Mouse (Mus musculus) limb, embryonic 14.5 days (tissue): ENCODE data around the gene Msi2. TPM values are rescaled to one million over a fixed set of nuclear protein-coding genes. Genes with fewer than 3 reads are reported as not detected.

Experiments used
- ATAC-seq: fragments of 200-750 bp; cut with Nextera tagmentation; 2 replicates; pipeline ENCODE4 v1.8.0; 2017; ENCODE audit warnings: low read depth, moderate number of reproducible peaks, moderate TSS enrichment; ENCODE audit not compliant: low FRiP score
- DNase-seq: peaks from one replicate; pipeline ENCODE4 v3.0.0-alpha.2; 2015; ENCODE audit warnings: low spot score
- H3K27ac ChIP-seq: fragments of 300-500 bp; sonication (generic); replicated peaks from 2 replicates; pipeline ENCODE4 v1.5.1; 2014; ENCODE audit warnings: low read depth, mild to moderate bottlenecking, low read length, moderate library complexity, mixed read lengths
- H3K27me3 ChIP-seq: fragments of 300-500 bp; sonication (generic); 2 replicates; pipeline ENCODE4 v1.6.1; 2014; ENCODE audit warnings: low read length, mixed read lengths; ENCODE audit not compliant: control insufficient read depth, insufficient read depth
- H3K36me3 ChIP-seq: fragments of 300-500 bp; sonication (generic); 2 replicates; pipeline ENCODE4 v1.6.1; 2014; ENCODE audit warnings: mild to moderate bottlenecking, low read length, moderate library complexity, mixed read lengths; ENCODE audit not compliant: control insufficient read depth, insufficient read depth
- H3K4me1 ChIP-seq: fragments of 300-500 bp; sonication (generic); 2 replicates; pipeline ENCODE4 v1.6.1; 2014; ENCODE audit warnings: antibody characterized with exemption, low read length, mixed read lengths; ENCODE audit not compliant: control insufficient read depth, insufficient read depth
- H3K4me2 ChIP-seq: fragments of 300-500 bp; sonication (generic); replicated peaks from 2 replicates; pipeline ENCODE4 v1.6.1; 2014; ENCODE audit warnings: low read depth, mild to moderate bottlenecking, low read length, moderate library complexity; ENCODE audit not compliant: severe bottlenecking
- H3K4me3 ChIP-seq: fragments of 300-500 bp; sonication (generic); replicated peaks from 2 replicates; pipeline ENCODE4 v1.5.1; 2014; ENCODE audit warnings: low read length
- H3K9ac ChIP-seq: fragments of 300-500 bp; sonication (generic); 2 replicates; pipeline ENCODE4 v1.6.1; 2014; ENCODE audit warnings: mild to moderate bottlenecking, low read depth, low read length, moderate library complexity; ENCODE audit not compliant: severe bottlenecking
- H3K9me3 ChIP-seq: fragments of 300-500 bp; sonication (generic); 2 replicates; pipeline ENCODE4 v1.6.1; 2016; ENCODE audit warnings: low read length; ENCODE audit not compliant: control insufficient read depth
- POLR2A ChIP-seq: fragments of 200-500 bp; IDR thresholded peaks from 2 replicates; pipeline ENCODE4 v1.8.0; 2012; ENCODE audit warnings: inconsistent platforms, mild to moderate bottlenecking, moderate library complexity, borderline replicate concordance; ENCODE audit not compliant: insufficient read depth, insufficient read length; ENCODE audit errors: extremely low read depth
- WGBS: fragments of 180-500 bp; shearing (Covaris S2); extraction: QIAGEN DNeasy Blood & Tissue Kit; methylation state at CpG from one replicate; pipeline ENCODE4 v1.1.7; 2014; 5-methylcytosine and 5-hydroxymethylcytosine counted together
- polyA plus RNA-seq, 2 experiments: library from polyadenylated mRNA; depleted of rRNA in 1 of 2; stranded (reverse) in 1 of 2; unstranded in 1 of 2; fragments of >200 nt; fragmentation: Nextera tagmentation in 1 of 2; extraction: Ambion mirVana in 1 of 2; gene quantifications; 2 replicates each; pipeline versions ENCODE4 v1.2.1 to v1.2.3; 2012 to 2014

The Msi2 gene
- polyA plus RNA-seq, 2 experiments, result 13.9 to 36.5 TPM

DNA sequence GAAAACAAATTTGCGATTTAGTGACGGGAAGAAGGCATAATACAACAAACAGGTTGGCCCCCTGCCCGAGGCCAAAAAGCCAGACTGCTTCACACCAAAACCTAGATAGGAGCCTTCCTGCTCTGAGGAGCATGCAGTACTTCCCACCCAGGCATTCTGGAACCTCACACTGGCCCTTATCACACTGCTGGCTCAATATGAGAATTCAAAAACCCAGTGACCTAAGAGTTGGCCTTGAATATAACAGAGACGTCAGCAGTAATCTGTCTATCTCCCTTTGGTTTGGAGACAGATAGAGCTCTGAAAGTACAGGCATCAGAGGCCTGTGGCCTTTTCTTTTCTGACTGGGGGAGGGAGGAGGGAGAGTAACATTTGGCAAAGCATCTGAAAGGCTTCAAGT is 194.4 kb downstream of the Msi2 start:
- Histone ChIP-seq H3K4me3 (no peak overlapping the region), H3K9ac (no peak overlapping the region), H3K4me1 (peaks cover 49% of the 10 kb centered on the region), H3K36me3 (no peaks in the 10 kb centered on the region), H3K27ac (no peak overlapping the region), H3K4me2 (no peak overlapping the region), H3K27me3 (no peaks in the 10 kb centered on the region), H3K9me3 (no peaks in the 10 kb centered on the region)
- TF ChIP-seq POLR2A, result no peak
- no peak for DNase-seq
- ATAC-seq, result no peak
- 58% methylated on average over 4 of the region's 4 CpGs for WGBS

DNA sequence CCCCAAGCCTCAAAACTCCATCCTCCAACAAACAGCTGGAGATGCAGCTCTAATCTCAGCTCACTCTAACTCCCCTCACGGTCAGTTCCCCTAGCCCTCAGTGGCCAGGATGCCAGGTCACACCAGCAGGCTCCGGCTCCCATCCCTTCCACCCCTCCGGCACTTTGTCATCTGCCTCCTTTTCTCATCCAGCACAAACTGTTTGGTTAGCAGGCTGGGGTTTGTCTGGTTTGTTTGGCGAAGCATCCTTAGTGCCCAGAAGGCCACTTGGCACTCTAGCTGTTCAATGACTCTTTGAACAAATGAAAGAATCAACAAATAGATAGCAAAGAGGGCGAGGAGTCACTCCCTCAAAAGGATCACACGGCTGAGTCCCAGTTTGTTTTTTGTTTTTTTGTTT is 194.8 kb downstream of the Msi2 start:
- no peak for ATAC-seq

DNA sequence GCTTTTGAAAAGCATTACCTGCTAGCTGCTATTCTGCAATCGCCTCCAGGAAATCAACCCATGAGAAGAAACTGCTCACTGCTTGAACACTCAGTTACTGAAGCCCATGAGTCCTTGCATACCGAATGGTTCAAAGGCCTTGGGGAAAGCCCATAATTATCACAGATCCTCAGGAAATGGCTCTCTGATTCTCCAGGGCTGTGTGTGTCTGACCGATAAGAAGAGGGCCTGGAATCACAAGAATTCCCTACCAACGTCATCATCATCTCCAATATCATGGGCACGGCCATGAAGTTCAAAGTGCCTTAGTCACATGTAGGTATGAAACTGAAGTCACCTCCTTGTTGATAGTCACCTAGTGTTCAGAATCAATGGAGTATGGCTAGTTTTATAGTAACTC is 196.2 kb downstream of the Msi2 start:
- TF ChIP-seq POLR2A, result no peak
- no peaks in the 10 kb centered on the region for H3K36me3 ChIP-seq
- ATAC-seq (no peak), DNase-seq (no peak)
- no peaks in the 10 kb centered on the region for H3K9me3 ChIP-seq
- no peak overlapping the region for H3K4me2 ChIP-seq
- 72% methylated on average over 5 of the region's 5 CpGs for WGBS
- H3K9ac ChIP-seq, result no peak overlapping the region
- H3K4me3 ChIP-seq, result no peak overlapping the region
- H3K27me3 ChIP-seq, result no peaks in the 10 kb centered on the region
- no peak overlapping the region for H3K27ac ChIP-seq
- H3K4me1 ChIP-seq, result peaks cover 35% of the 10 kb centered on the region

More for the DNA sequence above, 194.8 kb downstream of the Msi2 start:
- Histone ChIP-seq H3K9me3 (no peaks in the 10 kb centered on the region), H3K4me1 (peaks cover 45% of the 10 kb centered on the region), H3K27me3 (no peaks in the 10 kb centered on the region), H3K4me3 (no peak overlapping the region), H3K9ac (no peak overlapping the region), H3K4me2 (no peak overlapping the region), H3K27ac (no peak overlapping the region), H3K36me3 (no peaks in the 10 kb centered on the region)
- 82% methylated on average over 6 of the region's 6 CpGs for WGBS
- no peak for TF ChIP-seq POLR2A
- no peak for DNase-seq

DNA sequence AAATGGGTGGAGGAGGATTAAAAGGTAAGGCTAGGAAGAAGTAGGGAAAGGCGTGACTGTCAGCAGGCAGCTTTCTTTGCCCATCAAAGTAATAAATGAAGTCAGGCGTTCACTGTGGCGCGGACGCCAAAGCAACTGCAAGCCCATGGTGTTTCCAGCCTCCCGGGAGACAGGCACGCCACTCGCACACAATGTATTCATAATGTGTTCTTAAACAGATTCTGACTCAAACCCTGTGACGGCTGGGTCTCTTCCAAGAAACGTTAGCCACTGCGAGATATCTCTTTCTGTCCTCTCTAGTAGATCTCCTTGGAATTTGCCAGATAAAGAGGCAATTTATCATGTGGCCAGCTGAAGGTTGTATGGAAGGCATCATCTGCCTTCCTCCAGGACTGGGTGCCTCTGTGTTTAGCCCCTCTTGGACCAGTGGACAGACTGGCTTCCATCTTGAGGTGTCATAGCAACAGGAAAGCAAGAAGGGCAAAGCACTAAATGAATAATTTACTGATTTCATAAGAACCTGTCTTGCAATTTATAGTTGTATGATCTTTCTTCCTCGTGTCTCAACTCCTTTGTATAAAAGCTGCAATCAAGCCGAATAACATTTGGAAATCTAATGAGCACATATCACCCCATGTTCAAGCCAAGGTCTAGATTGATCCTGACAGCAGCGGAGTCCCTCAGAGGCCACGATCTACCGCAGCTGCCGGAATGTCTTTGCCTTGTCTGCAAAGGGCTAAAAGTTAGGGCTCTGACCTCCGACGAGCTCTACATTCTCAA is 197.2 kb downstream of the Msi2 start:
- H3K27me3 ChIP-seq, result no peaks in the 10 kb centered on the region
- no peak for TF ChIP-seq POLR2A
- H3K9me3 ChIP-seq, result no peaks in the 10 kb centered on the region
- H3K4me1 ChIP-seq, result peaks cover 30% of the 10 kb centered on the region
- H3K4me2 ChIP-seq, result no peak overlapping the region
- no peak overlapping the region for H3K9ac ChIP-seq
- no peak overlapping the region for H3K4me3 ChIP-seq
- no peak overlapping the region for H3K27ac ChIP-seq
- 88% methylated on average over 19 of the region's 19 CpGs for WGBS
- H3K36me3 ChIP-seq, result no peaks in the 10 kb centered on the region
- ATAC-seq (no peak), DNase-seq (no peak)

DNA sequence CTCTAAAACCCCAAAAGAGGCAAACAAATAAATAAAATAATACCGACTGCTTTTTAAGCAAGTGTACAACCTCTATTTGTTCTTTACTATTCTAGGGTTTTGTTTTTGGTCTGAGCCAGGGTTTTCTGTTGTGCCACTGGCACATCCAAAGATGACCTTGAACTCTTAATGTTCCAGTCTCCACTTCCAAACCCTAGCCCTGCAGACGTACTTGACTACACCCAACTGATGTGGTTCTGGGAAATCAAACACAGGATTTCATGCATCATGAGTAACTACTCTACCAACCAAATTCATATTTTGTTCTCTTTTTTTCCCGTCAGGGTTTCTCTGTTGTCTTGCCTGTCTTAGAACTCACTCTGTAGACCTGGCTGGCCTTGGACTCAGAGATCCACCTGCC is 200.0 kb downstream of the Msi2 start:
- Histone ChIP-seq H3K4me2 (no peak overlapping the region), H3K36me3 (no peaks in the 10 kb centered on the region), H3K9ac (no peak overlapping the region), H3K9me3 (no peaks in the 10 kb centered on the region), H3K27me3 (no peaks in the 10 kb centered on the region), H3K4me3 (no peak overlapping the region), H3K27ac (no peak overlapping the region), H3K4me1 (peaks cover 8% of the 10 kb centered on the region; the same call in 1 of the 2 replicates)
- no peak for DNase-seq
- 89% methylated on average over 3 of the region's 3 CpGs for WGBS
- ATAC-seq, result no peak
- TF ChIP-seq POLR2A, result no peak
